Mouse (Mus musculus) lung, postnatal 14 days (tissue): ENCODE results near the gene Zfp26.

Experiments
- DNase-seq: peaks from one replicate; pipeline ENCODE4 v3.0.0; 2021

The Zfp26 gene

DNA sequence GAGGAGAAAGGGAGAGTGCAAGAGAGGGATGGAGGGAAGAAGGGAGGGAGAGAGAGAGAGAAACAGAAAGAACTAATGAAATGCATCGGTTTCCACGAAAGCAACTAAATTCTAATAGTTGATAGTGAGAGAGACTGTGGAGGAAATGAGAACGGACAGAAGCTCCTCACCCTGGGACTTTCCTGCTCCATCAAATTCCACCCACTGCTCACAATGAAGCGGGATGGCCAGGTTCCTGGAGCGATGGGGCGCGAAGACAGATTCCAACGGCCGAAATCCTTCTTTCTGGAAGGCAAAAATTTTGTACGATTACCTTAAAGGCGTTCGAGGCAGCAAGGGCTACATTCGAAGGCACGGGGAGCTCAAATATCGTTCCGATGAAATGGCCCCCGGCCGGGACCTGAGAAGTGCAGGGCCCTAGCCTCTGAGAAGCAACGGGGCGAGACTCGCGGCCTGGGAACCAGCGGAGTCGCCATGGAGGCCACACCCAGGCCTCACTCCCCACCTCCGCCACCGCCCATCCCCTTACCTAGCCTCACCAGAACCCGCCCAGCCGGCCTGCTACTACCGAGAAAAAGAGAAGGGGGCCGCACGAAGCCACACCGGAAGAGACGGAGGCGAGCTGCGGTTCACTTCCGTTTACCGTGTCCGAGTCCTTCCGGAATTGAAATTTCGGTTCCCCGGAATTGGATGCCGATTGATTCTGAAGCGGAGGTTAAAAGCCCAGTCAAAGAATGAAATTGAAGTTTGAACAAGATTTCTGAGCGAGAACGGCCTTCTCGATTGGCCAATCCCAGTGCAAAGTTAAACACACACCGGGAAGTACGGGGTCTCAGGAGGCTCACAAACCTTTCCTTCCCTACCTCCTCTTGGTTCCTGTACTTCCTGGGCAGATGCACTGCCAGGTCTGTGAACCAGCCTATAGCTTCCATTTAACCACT, at the start of gene Zfp26:
TSS of gene Zfp26 (minus strand) at position 786 of the 941 bp plus-strand sequence.
- DNase-seq = peak; percentile 76

- DNase-seq = no peak
Measured at GRCm38 (mm10) chr9:20509676-20510075, 49.7 kb upstream of the Zfp26 start.

DNA sequence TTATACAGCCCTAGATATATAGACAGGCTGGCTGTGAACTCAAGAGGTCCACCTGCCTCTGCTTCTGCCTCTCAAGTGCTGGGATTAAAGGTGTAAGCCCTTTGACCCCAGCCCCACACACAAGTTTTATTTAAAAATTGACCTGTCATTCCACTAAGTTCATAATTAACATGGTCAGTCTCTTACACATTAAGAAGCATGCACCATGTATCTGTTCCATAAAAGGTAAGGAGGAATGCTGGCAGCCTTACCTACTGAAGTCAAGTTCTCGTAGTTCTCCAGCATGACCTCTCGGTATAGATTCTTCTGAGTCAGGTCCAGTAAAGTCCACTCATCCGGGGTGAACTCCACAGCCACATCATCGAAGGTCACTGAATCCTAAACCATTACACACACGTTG, 44.8 kb upstream of the Zfp26 start:
- no peak for DNase-seq

GRCm38 (mm10) chr9:20493281-20493680, 33.3 kb upstream of the Zfp26 start:
- DNase-seq = no peak

DNA sequence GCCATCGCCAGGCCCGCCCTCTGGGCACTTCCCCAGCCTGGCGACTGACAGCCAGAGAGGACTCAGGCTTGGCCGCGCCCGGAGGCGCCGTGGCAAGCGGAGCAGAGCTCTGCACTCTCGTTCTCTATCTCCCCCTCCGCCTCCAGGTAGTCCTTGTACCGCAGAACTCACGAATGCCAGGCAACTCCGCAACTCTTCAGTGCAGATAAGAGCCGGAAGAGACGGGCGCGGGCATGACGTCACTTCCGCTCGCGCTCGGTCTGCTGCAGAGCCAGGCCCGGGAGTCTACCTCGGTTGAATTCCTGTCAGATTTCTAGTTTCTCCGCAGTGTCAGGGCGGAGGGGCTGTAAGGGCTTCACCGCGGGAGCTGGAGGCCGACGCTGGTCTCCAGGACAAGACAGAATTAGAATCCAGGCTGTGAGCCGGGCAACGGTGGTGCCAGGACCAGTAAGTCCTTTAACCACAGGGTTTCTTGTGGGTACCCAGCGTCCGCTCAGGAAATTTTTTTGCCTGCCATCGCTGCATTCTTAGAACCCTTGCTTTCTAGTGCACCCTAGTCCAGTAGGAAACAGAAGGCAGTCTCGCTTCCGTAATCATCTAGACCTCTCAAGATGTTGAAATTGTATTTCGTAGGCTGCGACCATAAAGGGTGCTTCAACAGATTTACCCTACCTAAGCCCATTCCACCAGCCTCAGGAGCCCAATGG, 32.7 kb upstream of the Zfp26 start, which contains the start of gene Zfp426:
TSS of gene Zfp426 (minus strand) at position 220 of the 707 bp plus-strand sequence.
- DNase-seq = peak; percentile 87

DNA sequence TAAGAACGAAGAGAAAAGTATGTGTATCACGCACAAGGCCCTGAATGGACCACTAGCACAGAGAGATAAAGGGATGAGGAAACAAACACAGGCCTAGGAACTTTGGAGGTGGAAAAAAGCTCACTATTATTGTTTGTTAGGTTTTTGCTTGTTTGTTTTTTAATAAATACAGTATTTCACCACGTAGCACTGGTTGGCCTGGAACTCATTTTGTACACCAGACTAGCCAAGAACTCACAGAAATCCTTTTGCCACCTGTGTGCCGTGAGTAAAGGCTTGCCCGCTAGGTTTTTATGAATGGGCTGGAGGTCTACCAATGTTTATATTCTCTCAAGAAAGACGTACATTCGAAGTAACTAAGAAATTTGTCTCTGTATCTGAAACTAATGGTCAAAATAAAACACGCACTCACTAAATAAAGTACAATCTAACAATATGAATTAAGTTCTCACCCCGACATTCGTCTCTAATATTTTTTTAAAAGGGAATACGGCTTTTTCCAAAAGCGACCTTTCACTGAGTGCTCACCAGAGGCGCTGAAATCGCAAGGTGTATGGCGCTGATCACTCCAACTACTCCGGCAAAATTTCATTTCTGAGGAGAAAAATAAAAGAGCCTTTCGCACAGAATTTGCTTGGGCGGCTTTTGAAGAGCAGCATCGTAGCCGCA, 32.0 kb upstream of the Zfp26 start:
- no peak for DNase-seq

GRCm38 (mm10) chr9:20489536-20489935, 29.6 kb upstream of the Zfp26 start:
- DNase-seq = no peak

DNA sequence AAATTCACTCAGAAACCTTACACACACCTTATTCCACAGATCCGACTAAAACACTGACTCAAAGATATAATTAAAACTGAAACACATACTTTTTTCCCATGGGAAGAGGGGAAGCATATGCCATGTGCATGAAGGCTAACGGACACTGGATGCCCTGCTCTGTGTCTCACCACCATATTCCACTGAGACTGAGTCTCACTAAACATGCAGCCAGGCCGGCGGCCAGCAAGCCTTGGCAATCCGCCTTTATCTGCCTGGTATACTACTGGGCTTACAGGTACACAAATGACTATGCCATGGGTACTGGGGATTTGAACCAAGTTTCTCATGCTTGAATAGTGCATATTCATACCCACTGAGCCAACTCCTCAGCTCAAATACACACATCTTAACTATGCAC, 19.4 kb upstream of the Zfp26 start:
- no peak for DNase-seq

GRCm38 (mm10) chr9:20476632-20477031, 16.7 kb upstream of the Zfp26 start:
- no peak for DNase-seq

DNA sequence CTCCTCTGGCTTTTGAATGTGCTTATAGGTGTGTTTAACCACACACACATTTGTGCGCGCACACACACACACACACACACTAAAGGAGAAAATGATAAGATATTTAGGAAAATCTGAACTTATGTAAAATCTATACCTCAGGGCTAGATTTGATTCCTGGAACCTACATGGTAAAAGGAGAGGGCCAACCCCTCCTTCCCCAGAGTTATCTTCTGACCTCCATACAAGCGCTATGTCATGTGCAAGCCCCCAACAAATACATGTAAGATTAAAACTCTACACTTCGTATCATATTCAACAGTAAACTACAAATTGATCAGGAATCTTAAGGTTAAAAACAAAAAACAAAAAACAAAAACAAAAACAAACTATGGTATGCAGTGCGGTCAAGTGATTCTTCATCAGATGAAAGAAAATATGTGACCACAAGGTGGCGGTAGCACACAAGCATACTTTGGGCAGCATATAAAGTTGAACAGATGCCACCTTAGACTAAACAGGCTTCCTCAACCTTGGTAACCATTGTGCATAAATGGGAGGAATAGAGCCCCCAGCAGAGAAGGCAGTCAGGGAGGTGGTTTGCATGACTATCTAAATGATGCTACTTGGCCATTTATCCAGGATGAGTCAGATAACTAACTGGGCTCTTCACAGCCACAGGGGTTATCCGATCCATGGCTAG, 6.9 kb upstream of the Zfp26 start:
- DNase-seq = peak; percentile 79

GRCm38 (mm10) chr9:20453647-20454046, 6.3 kb downstream of the Zfp26 start:
- no peak for DNase-seq

- DNase-seq = no peak
Measured at GRCm38 (mm10) chr9:20451493-20451892, 8.5 kb downstream of the Zfp26 start.

DNA sequence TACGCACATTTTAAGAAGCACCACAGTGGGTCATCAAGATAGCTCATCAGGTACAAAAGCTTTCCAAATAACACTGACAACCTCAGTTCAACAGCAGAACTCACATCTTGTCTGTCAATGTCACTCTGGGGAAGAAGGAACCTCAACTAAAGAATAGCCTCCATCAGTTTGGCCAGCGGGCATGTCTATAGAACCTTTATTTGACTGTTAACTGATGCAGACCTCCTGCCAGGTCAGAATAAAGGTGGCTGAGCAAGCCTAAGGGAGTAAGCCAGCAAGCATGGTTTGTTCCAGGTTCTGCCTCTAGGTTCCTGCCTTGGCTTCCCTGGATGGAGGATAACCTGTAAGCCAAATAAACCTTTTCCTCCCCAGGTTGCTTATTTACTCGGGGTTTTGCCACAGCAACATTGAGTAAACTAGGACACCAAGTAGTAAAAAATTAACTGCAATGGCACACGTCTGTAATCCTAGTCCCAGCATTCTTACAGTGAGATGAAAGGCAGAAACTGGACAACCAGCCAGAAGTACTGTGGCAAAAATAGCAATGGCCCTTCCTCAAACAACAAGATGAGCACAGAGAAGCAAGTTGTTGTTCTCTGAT, 16.7 kb downstream of the Zfp26 start:
- no peak for DNase-seq

GRCm38 (mm10) chr9:20430004-20430403, 30.0 kb downstream of the Zfp26 start:
- no peak for DNase-seq

- DNase-seq = no peak
Measured at GRCm38 (mm10) chr9:20411460-20411859, 48.5 kb downstream of the Zfp26 start.

- DNase-seq = no peak
Measured at GRCm38 (mm10) chr9:20409319-20409718, 50.6 kb downstream of the Zfp26 start.

- DNase-seq = no peak
Measured at GRCm38 (mm10) chr9:20385343-20385703, 74.6 kb downstream of the Zfp26 start.

- peak; percentile 90 for DNase-seq
Measured at GRCm38 (mm10) chr9:20384532-20385342, 75.2 kb downstream of the Zfp26 start, which contains the start of gene Zfp560. TSS of gene Zfp560 (minus strand) at chr9:20385177.

GRCm38 (mm10) chr9:20383659-20384058, 76.3 kb downstream of the Zfp26 start:
- no peak for DNase-seq
